Mouse (Mus musculus): Measurements from ENCODE around the gene Ckap2l.
A peak's percentile ranks its signal among the peaks of the same experiment; 100 is the strongest.

The Ckap2l gene

GRCm38 (mm10) chr2:129296671-129297588 lies at the start of gene Ckap2l:
Gene Ckap2l, minus strand, starts transcription at chr2:129297212.
- peak; percentile 98 for DNase-seq (ENCODE audit: inconsistent ontology term)

DNA sequence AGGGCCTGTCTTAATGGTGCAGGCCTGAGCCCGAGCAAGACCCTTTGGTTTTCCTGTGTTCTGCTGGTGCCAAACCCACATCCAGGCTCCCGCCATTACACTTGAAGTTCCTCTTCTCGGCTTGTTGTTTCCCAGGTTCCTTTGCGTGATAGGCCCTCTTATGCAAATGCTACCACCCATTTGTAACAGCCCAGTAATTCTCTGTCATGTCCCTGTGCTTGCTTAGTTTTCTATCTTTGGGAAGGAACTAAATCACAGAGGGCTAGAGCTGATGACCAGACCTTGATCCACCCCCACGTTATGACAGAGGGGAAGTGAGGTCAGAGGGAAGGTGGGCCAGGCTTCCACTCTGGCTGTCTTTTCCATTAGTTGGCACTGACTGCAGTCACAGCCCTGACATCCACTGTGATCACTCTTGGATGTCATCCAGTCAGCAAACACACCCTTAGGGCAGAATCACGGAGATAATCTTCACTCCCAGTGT lies 41.2 kb upstream of the Ckap2l start:
- DNase-seq (ENCODE audit: inconsistent ontology term): peak; percentile 14

GRCm38 (mm10) chr2:129333471-129333870 lies 36.5 kb upstream of the Ckap2l start:
- no peak for DNase-seq (ENCODE audit: inconsistent ontology term)

- peak; percentile 10 for DNase-seq (ENCODE audit: inconsistent ontology term)
Measured at GRCm38 (mm10) chr2:129330540-129330939, 33.5 kb upstream of the Ckap2l start.

DNA sequence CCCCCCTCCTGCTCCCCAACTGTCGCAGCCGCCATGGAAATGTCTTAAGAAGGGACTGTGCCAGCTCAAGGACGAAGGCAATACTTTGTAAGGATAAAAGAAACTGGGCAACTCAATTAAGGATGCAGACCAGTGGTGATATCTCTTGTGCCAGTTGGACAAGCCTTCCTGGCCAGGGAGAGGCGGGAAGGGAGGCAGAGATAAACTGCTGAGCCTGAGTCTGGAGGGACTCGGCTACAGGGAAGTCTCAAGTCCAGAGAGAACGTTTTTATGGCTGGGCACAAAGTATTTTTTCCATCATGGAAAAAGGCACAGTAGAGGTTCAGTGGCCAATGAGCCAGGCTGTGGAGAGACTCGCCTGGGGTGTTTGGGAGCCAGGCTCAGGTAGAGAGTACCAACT lies 33.0 kb upstream of the Ckap2l start:
- DNase-seq (ENCODE audit: inconsistent ontology term): no peak

- DNase-seq (ENCODE audit: inconsistent ontology term): no peak
Measured at GRCm38 (mm10) chr2:129328238-129328637, 31.2 kb upstream of the Ckap2l start.

GRCm38 (mm10) chr2:129324216-129324615 lies 27.2 kb upstream of the Ckap2l start:
- DNase-seq (ENCODE audit: inconsistent ontology term): no peak

GRCm38 (mm10) chr2:129322117-129322635 lies 25.2 kb upstream of the Ckap2l start:
- DNase-seq (ENCODE audit: inconsistent ontology term): no peak

- no peak for DNase-seq (ENCODE audit: inconsistent ontology term)
Measured at GRCm38 (mm10) chr2:129320033-129320605, 23.1 kb upstream of the Ckap2l start.

DNA sequence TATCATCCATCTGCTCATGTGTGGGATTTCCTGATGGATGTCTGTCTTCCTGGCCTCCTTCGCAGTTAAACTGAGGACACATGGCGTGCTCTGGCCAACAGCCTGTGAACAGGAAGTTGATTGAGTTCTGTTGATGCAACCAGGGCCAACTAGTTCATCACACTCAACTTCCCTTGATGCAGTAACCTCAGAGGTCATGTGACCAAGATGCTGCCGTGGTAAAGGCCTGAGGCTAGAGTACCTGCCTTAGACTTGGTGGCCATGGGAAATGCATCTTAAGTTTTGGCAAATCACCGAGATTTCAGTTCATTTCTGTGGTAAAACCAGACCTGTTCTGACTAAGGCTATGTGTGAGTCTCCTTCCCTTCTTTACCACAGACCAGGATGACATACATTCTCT lies 18.8 kb upstream of the Ckap2l start:
- peak; percentile 65 for DNase-seq (ENCODE audit: inconsistent ontology term)

DNA sequence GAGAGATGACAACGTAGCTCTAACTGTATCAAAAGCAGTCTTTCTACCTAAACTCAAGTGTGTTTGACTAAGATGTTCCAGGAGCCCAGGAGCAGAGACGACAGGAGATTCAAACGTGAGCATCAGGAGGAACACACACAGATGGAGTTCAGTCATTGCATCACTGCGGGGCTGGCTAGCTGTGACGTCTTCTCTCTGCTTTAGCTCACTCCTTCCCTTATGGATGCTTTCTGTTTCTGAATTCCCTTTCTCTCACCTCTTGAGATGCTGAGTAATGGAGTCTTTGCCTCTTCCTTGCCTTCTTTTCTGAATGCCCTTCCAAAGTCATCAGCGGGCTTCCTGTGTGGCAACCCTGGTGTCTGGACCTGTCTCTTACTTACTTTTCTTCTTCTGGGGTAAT lies 17.9 kb upstream of the Ckap2l start:
- no peak for DNase-seq (ENCODE audit: inconsistent ontology term)

GRCm38 (mm10) chr2:129313934-129314333 lies 16.9 kb upstream of the Ckap2l start:
- DNase-seq (ENCODE audit: inconsistent ontology term): no peak

DNA sequence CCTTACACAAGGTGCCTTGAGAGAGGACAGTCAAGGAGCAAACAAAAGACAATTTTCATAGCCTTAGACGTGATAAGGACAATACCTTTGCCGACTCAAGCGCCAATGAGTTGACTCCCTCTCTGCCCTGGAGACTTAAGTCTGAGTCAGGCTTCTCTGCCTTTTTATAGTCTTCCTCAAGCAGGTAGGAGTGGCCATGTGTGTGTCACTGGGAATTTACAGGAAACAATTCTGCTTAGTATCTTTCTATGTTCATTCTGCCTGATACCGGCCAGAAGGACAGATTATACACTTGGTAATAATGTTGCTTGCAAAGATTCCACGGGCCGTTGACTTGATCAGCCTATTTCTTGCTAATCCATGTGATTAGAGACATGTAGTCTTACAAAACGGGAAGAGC lies 12.8 kb upstream of the Ckap2l start, which contains the start of gene Il1a:
Gene Il1a, minus strand, starts transcription at position 137 of the 400 bp plus-strand sequence.
- no peak for DNase-seq (ENCODE audit: inconsistent ontology term)

GRCm38 (mm10) chr2:129306020-129306419 lies 9.0 kb upstream of the Ckap2l start:
- DNase-seq (ENCODE audit: inconsistent ontology term): no peak

DNA sequence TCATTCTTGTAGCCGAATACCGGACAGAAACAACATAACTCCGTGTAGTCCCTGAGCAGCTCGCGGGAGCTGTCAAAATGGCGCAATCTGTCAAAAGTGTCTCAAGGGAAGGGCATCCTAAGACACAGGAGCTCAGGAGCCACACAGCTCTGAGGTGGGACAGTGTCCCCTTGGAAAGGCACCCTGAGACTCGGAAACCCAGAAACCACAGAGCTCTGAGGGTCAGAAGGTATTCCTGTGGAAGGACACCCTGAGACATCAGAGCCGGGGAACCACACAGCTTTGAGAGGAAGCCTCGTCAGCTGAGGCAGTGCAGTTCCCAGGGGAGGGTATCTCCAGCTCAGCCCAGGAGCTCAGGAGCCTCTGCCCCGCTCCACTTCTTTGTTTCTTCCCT lies 574 bp upstream of the Ckap2l start:
- DNase-seq (ENCODE audit: inconsistent ontology term): no peak

DNA sequence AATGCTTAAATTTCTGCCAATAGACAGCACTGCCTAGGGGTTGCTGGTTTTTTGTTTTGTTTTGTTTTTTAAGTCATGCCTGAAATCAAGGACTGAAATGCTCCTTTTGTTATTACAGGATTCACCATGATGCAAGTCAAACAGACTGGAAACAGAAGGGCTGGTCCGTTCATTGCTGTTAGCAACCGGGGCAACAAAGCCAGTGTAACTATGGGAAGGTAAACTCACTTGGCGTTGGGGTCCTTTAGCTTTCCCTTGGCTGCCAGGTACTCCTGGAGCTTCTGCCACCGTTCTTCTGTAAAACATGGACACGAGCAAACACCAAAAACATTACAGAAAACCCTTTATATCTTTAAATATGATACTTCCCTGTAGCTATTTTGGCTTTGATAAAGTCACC lies 926 bp downstream of the Ckap2l start:
- DNase-seq (ENCODE audit: inconsistent ontology term): peak; percentile 36

DNA sequence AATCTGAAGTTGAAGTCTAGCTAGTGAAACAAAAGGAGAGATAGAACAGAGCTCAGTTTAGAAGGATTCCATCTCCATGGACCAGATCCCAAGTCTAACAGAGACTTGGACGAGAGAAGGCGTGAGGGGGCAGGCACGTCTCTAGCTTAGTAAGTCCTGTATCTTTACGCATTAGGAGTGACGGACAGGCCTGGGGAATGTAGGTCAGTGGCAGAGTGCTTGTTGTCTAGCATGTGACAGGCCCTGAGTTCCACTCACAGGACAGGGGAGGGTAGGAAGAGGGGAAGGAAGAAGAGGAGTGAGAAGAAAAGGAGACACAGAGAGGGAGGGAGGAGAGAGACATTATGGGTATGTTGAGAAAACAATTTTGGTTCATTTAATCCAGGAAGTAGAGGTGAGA lies 1.9 kb downstream of the Ckap2l start:
- no peak for DNase-seq (ENCODE audit: inconsistent ontology term)

DNA sequence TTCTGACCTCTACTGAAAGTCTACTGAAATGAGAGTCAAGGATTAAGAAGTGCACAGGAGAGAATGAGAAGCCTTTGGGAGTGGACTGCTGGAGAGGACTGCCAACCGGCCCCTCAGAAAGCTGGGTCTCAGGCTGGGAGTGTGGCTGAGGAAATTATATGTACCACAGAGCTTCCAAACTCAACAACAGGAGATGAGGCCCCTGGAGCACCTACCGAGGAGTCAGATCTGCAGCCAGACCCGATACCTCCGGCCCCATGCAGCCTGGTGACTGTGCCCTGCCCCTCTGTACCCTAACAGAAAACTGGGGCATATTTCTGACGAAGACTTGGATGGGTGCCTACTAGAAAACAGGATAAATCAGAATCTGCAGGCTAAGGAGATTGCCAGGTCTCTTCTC lies 23.2 kb downstream of the Ckap2l start:
- DNase-seq (ENCODE audit: inconsistent ontology term): no peak

GRCm38 (mm10) chr2:129270621-129271020 lies 26.4 kb downstream of the Ckap2l start:
- DNase-seq (ENCODE audit: inconsistent ontology term): no peak

DNA sequence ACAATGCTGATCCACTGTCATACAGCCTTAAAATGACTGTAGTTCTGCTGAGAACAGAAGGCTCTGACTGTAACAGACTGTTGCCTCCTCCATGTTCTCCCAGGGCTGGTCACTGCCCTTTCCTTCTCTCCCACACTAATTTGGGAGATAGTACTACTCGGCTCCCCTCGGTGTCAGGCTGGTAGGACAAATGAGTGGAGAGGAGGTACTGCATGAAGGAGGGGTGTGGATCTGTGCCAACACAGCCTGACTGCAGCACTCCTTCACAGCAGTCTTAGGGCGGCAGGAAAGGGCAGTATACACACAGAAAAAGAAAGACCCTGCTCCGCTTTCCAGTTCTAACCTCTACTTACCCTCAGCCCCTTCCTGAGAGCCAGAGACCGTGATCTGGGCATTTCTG lies 27.0 kb downstream of the Ckap2l start:
- DNase-seq (ENCODE audit: inconsistent ontology term): no peak

- DNase-seq (ENCODE audit: inconsistent ontology term): no peak
Measured at GRCm38 (mm10) chr2:129269161-129269643, 27.8 kb downstream of the Ckap2l start.

DNA sequence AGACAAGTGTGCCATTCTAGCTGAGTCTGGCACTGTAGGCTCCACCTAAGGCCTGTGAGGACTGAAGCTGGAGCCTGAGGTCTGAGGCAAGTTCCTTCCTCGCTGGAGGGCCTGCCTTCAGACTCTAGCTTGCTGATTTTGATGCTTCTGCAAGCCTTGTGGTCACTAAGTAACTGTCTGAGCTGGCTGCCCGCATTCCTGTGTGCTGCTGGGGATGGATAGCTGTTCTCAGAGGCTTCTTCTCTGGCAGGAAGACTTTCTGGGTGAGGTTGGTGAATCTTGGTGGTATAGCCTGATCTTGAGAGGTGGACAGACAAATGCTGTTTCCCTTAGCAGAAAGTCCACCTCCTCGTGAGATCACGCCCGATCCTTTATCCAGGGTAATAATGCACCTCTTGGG lies 29.3 kb downstream of the Ckap2l start:
- no peak for DNase-seq (ENCODE audit: inconsistent ontology term)

DNA sequence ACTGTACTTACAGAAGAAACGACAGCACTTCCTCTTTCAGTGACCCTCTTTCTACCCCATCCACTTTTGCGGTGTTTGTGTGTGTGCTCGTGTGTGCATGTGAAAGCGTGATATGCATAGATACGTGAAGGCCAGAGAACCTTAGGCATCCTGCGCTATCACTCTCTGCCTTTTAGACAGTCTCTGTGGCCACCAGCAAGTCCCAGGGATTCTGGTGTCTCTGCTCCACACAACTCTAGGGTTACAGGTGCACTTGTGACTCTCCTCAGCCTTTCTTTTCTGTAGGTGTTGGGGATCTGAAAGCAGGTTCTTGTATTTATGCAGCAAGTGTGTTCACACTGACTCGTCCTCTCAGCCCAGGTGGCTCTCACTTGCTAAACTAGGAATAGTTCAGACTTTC lies 31.7 kb downstream of the Ckap2l start:
- DNase-seq (ENCODE audit: inconsistent ontology term): no peak
